Mouse (Mus musculus) heart, postnatal 0 days (tissue): ENCODE results near the gene Urah. TPM values are rescaled to one million over a fixed set of nuclear protein-coding genes. Genes with fewer than 3 reads are reported as not detected.

ENCODE experiments used
- ATAC-seq: fragments of 200-750 bp; cut with Nextera tagmentation; 2 replicates; pipeline ENCODE4 v1.8.0; 2017; ENCODE audit warnings: low read depth, moderate number of reproducible peaks, moderate library complexity; ENCODE audit not compliant: insufficient read depth
- DNase-seq: peaks from one replicate; pipeline ENCODE4 v3.0.0-alpha.2; 2016; ENCODE audit warnings: low spot score
- H3K27ac ChIP-seq: fragments of 300-500 bp; sonication (generic); 2 replicates; pipeline ENCODE4 v1.5.1; 2014; ENCODE audit warnings: low read depth, mild to moderate bottlenecking
- H3K27me3 ChIP-seq: fragments of 300-500 bp; sonication (generic); 2 replicates; pipeline ENCODE4 v1.6.1; 2014; ENCODE audit warnings: low read length, mixed read lengths; ENCODE audit not compliant: control insufficient read depth, insufficient read depth
- H3K36me3 ChIP-seq: fragments of 300-500 bp; sonication (generic); replicated peaks from 2 replicates; pipeline ENCODE4 v1.6.1; 2014; ENCODE audit warnings: low read length, mixed read lengths; ENCODE audit not compliant: control insufficient read depth, insufficient read depth
- H3K4me1 ChIP-seq: fragments of 300-500 bp; sonication (generic); 2 replicates; pipeline ENCODE4 v1.6.1; 2014; ENCODE audit warnings: antibody characterized with exemption; ENCODE audit not compliant: control insufficient read depth, insufficient read depth
- H3K4me2 ChIP-seq: fragments of 300-500 bp; sonication (generic); 2 replicates; pipeline ENCODE4 v1.6.1; 2014; ENCODE audit warnings: low read depth, mild to moderate bottlenecking, low read length, moderate library complexity
- H3K4me3 ChIP-seq: fragments of 300-500 bp; sonication (generic); 2 replicates; pipeline ENCODE4 v1.5.1; 2014; ENCODE audit warnings: low read depth, low read length
- H3K9ac ChIP-seq: fragments of 300-500 bp; sonication (generic); replicated peaks from 2 replicates; pipeline ENCODE4 v1.6.1; 2014; ENCODE audit warnings: low read depth, low read length, mixed read lengths
- H3K9me3 ChIP-seq: fragments of 300-500 bp; sonication (generic); replicated peaks from 2 replicates; pipeline ENCODE4 v1.6.1; 2016; ENCODE audit warnings: low read length; ENCODE audit not compliant: control insufficient read depth
- CTCF ChIP-seq: IDR thresholded peaks from 2 replicates; pipeline ENCODE4 v1.5.1; 2016; ENCODE audit warnings: antibody characterized with exemption, control low read depth, low read depth
- EP300 ChIP-seq: IDR thresholded peaks from 2 replicates; pipeline ENCODE4 v1.6.1; 2016; ENCODE audit warnings: antibody characterized with exemption, low read depth
- WGBS: fragments of 180-500 bp; shearing (Covaris S2); extraction: QIAGEN DNeasy Blood & Tissue Kit; methylation state at CpG from one replicate; pipeline ENCODE4 v1.1.7; 2014; 5-methylcytosine and 5-hydroxymethylcytosine counted together
- polyA plus RNA-seq: library from polyadenylated mRNA; unstranded; fragments of >200 nt; fragmentation: Nextera tagmentation; extraction: Ambion mirVana; gene quantifications from 2 replicates; pipeline ENCODE4 v1.2.1, GENCODE M21; 2015
- total RNA-seq: library from RNA; depleted of rRNA; stranded (reverse); fragments of >200 nt; gene quantifications from 2 replicates; pipeline ENCODE4 v1.2.3, GENCODE M21; 2014; ENCODE audit warnings: low replicate concordance

Gene Urah
- total and polyA plus RNA-seq, 2 experiments from 2014 or later = 0.29 TPM; not detected in 1

DNA sequence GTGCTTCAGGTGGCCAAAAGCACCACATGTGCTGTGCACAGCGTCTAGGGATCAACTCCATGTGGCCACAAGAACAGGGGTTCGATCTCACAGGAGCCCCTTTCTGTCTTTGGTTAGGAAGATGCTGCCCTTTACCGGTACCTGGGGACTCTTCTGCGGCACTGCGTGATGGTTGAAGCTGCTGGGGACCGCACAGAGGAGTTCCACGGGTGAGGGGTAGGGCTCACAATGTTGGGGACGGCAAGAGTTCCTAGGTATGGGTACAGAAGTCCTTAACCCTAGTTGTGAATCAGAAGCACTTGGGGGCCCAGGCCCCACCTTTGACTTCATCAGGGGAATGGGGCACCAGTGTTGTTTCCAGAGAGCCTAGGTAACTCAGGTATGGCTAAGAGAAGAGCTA lies 23.9 kb downstream of the Urah start:
- Histone ChIP-seq H3K9me3 (no peaks in the 10 kb centered on the region), H3K4me2 (peak overlapping the region; percentile 80), H3K4me1 (peaks cover 20% of the 10 kb centered on the region), H3K27me3 (no peaks in the 10 kb centered on the region), H3K36me3 (peaks cover 62% of the 10 kb centered on the region), H3K4me3 (peak overlapping the region; percentile 91; the same call in 1 of the 2 replicates), H3K9ac (no peak overlapping the region), H3K27ac (no peak overlapping the region)
- ATAC-seq (no peak), DNase-seq (no peak)
- TF ChIP-seq CTCF = no peak
- TF ChIP-seq EP300 = no peak
- WGBS = 90% methylated on average over 8 of the region's 8 CpGs

DNA sequence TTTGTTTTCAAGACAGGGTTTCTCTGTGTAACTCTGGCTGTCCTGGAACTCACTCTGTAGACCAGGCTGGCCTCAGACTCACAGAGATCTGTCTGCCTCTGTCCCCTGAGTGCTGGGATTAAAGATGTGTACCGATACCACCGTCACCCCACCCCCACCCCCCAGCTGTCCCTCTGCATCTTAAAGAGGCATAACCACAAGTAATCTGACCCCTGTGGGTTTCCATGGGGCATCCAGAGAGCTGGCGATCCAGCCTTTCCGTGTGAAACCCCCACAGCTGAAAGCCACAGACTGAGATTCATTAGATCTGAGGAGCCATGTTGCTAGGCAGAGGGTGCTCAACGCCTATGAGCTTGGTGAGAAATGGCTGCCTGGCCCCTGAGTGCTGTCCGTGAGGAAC lies 25.2 kb downstream of the Urah start:
- Histone ChIP-seq H3K4me2 (no peak overlapping the region), H3K36me3 (peaks cover 62% of the 10 kb centered on the region), H3K27me3 (no peaks in the 10 kb centered on the region), H3K4me1 (peaks cover 20% of the 10 kb centered on the region), H3K9ac (no peak overlapping the region), H3K27ac (no peak overlapping the region), H3K4me3 (no peak overlapping the region), H3K9me3 (no peaks in the 10 kb centered on the region)
- WGBS = 73% methylated on average over 6 of the region's 6 CpGs
- DNase-seq = no peak
- TF ChIP-seq CTCF = no peak
- no peak for ATAC-seq

- DNase-seq = no peak
- peaks cover 69% of the 10 kb centered on the region for H3K36me3 ChIP-seq
These were observed 25.9 kb downstream of the Urah start for GRCm38 (mm10) chr7:140860728-140861127.

DNA sequence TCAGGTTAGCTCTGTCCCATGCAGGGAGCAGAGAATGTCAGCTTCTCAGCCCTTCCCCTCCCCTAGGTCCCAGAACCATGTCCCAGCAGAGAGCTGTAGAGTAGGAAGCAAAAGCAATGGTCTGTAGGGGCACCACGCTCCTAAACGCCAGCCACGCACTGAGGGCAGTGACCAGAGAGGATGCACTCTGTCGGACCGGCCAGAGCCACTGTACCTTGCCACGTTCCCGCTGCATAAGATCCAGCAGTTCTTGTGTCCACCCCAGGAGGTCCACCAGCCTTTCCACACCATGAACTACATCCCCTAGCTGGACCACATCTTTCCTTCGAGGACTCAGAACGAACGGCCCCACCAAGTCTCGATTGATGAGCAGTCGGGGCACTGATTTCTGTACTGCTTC lies 29.9 kb downstream of the Urah start:
- TF ChIP-seq CTCF = no peak
- TF ChIP-seq EP300 = no peak

More at GRCm38 (mm10) chr7:140860728-140861127, 25.9 kb downstream of the Urah start:
- Histone ChIP-seq H3K27ac (no peak overlapping the region), H3K4me2 (no peak overlapping the region), H3K9ac (no peak overlapping the region), H3K4me3 (no peak overlapping the region), H3K4me1 (peaks cover 13% of the 10 kb centered on the region), H3K27me3 (no peaks in the 10 kb centered on the region), H3K9me3 (no peaks in the 10 kb centered on the region)
- TF ChIP-seq EP300 = no peak
- no peak for TF ChIP-seq CTCF
- 78% methylated on average over 5 of the region's 5 CpGs for WGBS
- ATAC-seq = no peak

GRCm38 (mm10) chr7:140874224-140874623 lies 39.4 kb downstream of the Urah start:
- DNase-seq (no peak), ATAC-seq (no peak)
- WGBS = 87% methylated on average over 4 of the region's 4 CpGs
- TF ChIP-seq EP300 = no peak
- TF ChIP-seq CTCF = no peak
- H3K4me2 ChIP-seq = no peak overlapping the region
- H3K9me3 ChIP-seq = no peaks in the 10 kb centered on the region
- no peak overlapping the region for H3K27ac ChIP-seq
- H3K27me3 ChIP-seq = no peaks in the 10 kb centered on the region
- H3K4me3 ChIP-seq = no peak overlapping the region
- H3K9ac ChIP-seq = no peak overlapping the region
- peaks cover under 1% of the 10 kb centered on the region; the same call in 1 of the 2 replicates for H3K4me1 ChIP-seq
- peaks cover 70% of the 10 kb centered on the region for H3K36me3 ChIP-seq

More for the DNA sequence above, 29.9 kb downstream of the Urah start:
- 84% methylated on average over 12 of the region's 12 CpGs for WGBS
- Histone ChIP-seq H3K27ac (no peak overlapping the region), H3K36me3 (peaks cover 89% of the 10 kb centered on the region), H3K9ac (no peak overlapping the region), H3K4me3 (no peak overlapping the region), H3K27me3 (no peaks in the 10 kb centered on the region), H3K9me3 (no peaks in the 10 kb centered on the region), H3K4me2 (no peak overlapping the region), H3K4me1 (no peaks in the 10 kb centered on the region)
- DNase-seq (no peak), ATAC-seq (no peak)

DNA sequence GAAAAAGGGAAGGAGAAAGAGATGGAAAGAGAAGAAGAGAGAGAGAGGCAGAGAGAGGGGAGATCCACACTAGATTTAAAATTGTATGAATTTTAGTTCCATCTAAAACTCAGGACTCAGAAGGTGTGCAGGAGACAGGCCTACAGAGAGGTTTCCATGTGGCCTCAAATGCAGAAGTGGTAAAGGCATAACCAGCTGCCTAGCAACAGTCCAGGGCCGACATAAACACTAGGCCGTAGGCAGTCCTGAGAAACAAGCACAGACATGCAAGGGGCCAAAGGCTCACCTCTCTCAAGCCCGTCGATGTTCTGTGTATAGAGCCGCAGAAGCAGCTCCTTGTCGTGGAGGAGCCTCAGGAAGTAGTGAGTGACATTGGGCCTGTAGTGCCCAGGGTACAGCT lies 42.5 kb downstream of the Urah start:
- no peak for DNase-seq
- peaks cover 52% of the 10 kb centered on the region for H3K36me3 ChIP-seq
- 79% methylated on average over 6 of the region's 6 CpGs for WGBS

More for the DNA sequence above, 42.5 kb downstream of the Urah start:
- ATAC-seq = no peak
- H3K9ac ChIP-seq = no peak overlapping the region
- no peaks in the 10 kb centered on the region for H3K27me3 ChIP-seq
- no peaks in the 10 kb centered on the region for H3K9me3 ChIP-seq
- no peak overlapping the region for H3K27ac ChIP-seq
- H3K4me2 ChIP-seq = no peak overlapping the region
- no peak overlapping the region for H3K4me3 ChIP-seq
- H3K4me1 ChIP-seq = peaks cover 13% of the 10 kb centered on the region
- no peak for TF ChIP-seq CTCF
- TF ChIP-seq EP300 = no peak
